Mouse (Mus musculus) lung, postnatal 0 days (tissue): ENCODE measurements around the gene 1810010H24Rik. TPM values are rescaled to one million over a fixed set of nuclear protein-coding genes. Genes with fewer than 3 reads are reported as not detected.
A peak's percentile ranks its signal among the peaks of the same experiment; 100 is the strongest.

ENCODE experiments used
- ATAC-seq: fragments of 200-750 bp; cut with Nextera tagmentation; 2 replicates; pipeline ENCODE4 v1.8.0; 2017; ENCODE audit warnings: moderate library complexity
- DNase-seq: peaks from one replicate; pipeline ENCODE4 v3.0.0-alpha.2; 2016; ENCODE audit warnings: low spot score
- H3K27ac ChIP-seq: fragments of 300-500 bp; sonication (generic); 2 replicates; pipeline ENCODE4 v1.5.1; 2014; ENCODE audit warnings: antibody characterized with exemption, mild to moderate bottlenecking, low read length, mixed read lengths
- H3K27me3 ChIP-seq: fragments of 300-500 bp; sonication (generic); replicated peaks from 2 replicates; pipeline ENCODE4 v1.6.1; 2014; ENCODE audit warnings: low read length, mixed read lengths; ENCODE audit not compliant: insufficient read depth
- H3K36me3 ChIP-seq: fragments of 300-500 bp; sonication (generic); 2 replicates; pipeline ENCODE4 v1.6.1; 2014; ENCODE audit warnings: low read length, mixed read lengths; ENCODE audit not compliant: insufficient read depth
- H3K4me1 ChIP-seq: fragments of 300-500 bp; sonication (generic); 2 replicates; pipeline ENCODE4 v1.6.1; 2014; ENCODE audit warnings: antibody characterized with exemption, low read depth, low read length, mixed read lengths; ENCODE audit not compliant: insufficient read depth
- H3K4me2 ChIP-seq: fragments of 300-500 bp; sonication (generic); replicated peaks from 2 replicates; pipeline ENCODE4 v1.6.1; 2014; ENCODE audit warnings: low read depth, mild to moderate bottlenecking, low read length, moderate library complexity, mixed read lengths
- H3K4me3 ChIP-seq: fragments of 300-500 bp; sonication (generic); 2 replicates; pipeline ENCODE4 v1.5.1; 2014; ENCODE audit warnings: low read depth, low read length
- H3K9ac ChIP-seq: fragments of 300-500 bp; sonication (generic); replicated peaks from 2 replicates; pipeline ENCODE4 v1.6.1; 2014; ENCODE audit warnings: low read depth, mild to moderate bottlenecking
- H3K9me3 ChIP-seq: fragments of 300-500 bp; sonication (generic); 2 replicates; pipeline ENCODE4 v1.6.1; 2016; ENCODE audit warnings: low read length, mixed read lengths
- CTCF ChIP-seq: IDR thresholded peaks from 2 replicates; pipeline ENCODE4 v1.5.1; 2016; ENCODE audit warnings: antibody characterized with exemption, mild to moderate bottlenecking
- EP300 ChIP-seq: IDR thresholded peaks from 2 replicates; pipeline ENCODE4 v1.6.1; 2016; ENCODE audit warnings: antibody characterized with exemption, mild to moderate bottlenecking, control low read depth
- WGBS: fragments of 180-500 bp; shearing (Covaris S2); extraction: QIAGEN DNeasy Blood & Tissue Kit; methylation state at CpG from one replicate; pipeline ENCODE4 v1.1.7; 2014; 5-methylcytosine and 5-hydroxymethylcytosine counted together
- polyA plus RNA-seq: library from polyadenylated mRNA; unstranded; fragments of >200 nt; fragmentation: Nextera tagmentation; extraction: Ambion mirVana; gene quantifications from 2 replicates; pipeline ENCODE4 v1.2.1, GENCODE M21; 2015

Gene 1810010H24Rik
- polyA plus RNA-seq, 1 experiment from 2014 or later, result 51.8 TPM

- 77% methylated on average over 10 of the region's 10 CpGs for WGBS
- H3K9ac ChIP-seq, result no peak overlapping the region
- DNase-seq (no peak), ATAC-seq (no peak)
- TF ChIP-seq CTCF (no peak), EP300 (no peak)
- H3K27me3 ChIP-seq, result no peaks in the 10 kb centered on the region
- H3K4me3 ChIP-seq, result no peak overlapping the region
- no peak overlapping the region for H3K4me2 ChIP-seq
- H3K4me1 ChIP-seq, result no peaks in the 10 kb centered on the region
- peaks cover 9% of the 10 kb centered on the region; the same call in 1 of the 2 replicates for H3K36me3 ChIP-seq
- H3K9me3 ChIP-seq, result no peaks in the 10 kb centered on the region
- no peak overlapping the region for H3K27ac ChIP-seq
Observed at GRCm38 (mm10) chr11:107034085-107034810, 8.8 kb downstream of the 1810010H24Rik start.

GRCm38 (mm10) chr11:107039417-107039816 lies 13.9 kb downstream of the 1810010H24Rik start:
- H3K4me2 ChIP-seq, result no peak overlapping the region
- ATAC-seq (no peak), DNase-seq (no peak)
- no peak overlapping the region for H3K9ac ChIP-seq
- H3K9me3 ChIP-seq, result no peaks in the 10 kb centered on the region
- no peaks in the 10 kb centered on the region for H3K27me3 ChIP-seq
- H3K27ac ChIP-seq, result no peak overlapping the region
- TF ChIP-seq EP300 (no peak), CTCF (no peak)
- H3K36me3 ChIP-seq, result peaks cover 32% of the 10 kb centered on the region
- 88% methylated on average over 5 of the region's 5 CpGs for WGBS
- no peaks in the 10 kb centered on the region for H3K4me1 ChIP-seq
- no peak overlapping the region for H3K4me3 ChIP-seq

- H3K9ac ChIP-seq, result no peak overlapping the region
Observed at GRCm38 (mm10) chr11:107041396-107041795, 15.9 kb downstream of the 1810010H24Rik start.

GRCm38 (mm10) chr11:107043361-107043760 lies 17.9 kb downstream of the 1810010H24Rik start:
- DNase-seq, result no peak
- H3K36me3 ChIP-seq, result peaks cover 32% of the 10 kb centered on the region
- H3K27me3 ChIP-seq, result no peaks in the 10 kb centered on the region
- no peak for ATAC-seq
- no peak overlapping the region for H3K9ac ChIP-seq
- no peak for TF ChIP-seq EP300
- TF ChIP-seq CTCF, result no peak
- no peak overlapping the region for H3K27ac ChIP-seq
- no peak overlapping the region for H3K4me2 ChIP-seq
- WGBS, result 83% methylated on average over 11 of the region's 11 CpGs
- no peaks in the 10 kb centered on the region for H3K4me1 ChIP-seq
- H3K9me3 ChIP-seq, result no peaks in the 10 kb centered on the region
- no peak overlapping the region for H3K4me3 ChIP-seq

More at GRCm38 (mm10) chr11:107041396-107041795, 15.9 kb downstream of the 1810010H24Rik start:
- ATAC-seq (no peak), DNase-seq (no peak)
- Histone ChIP-seq H3K9me3 (no peaks in the 10 kb centered on the region), H3K4me2 (no peak overlapping the region), H3K4me1 (no peaks in the 10 kb centered on the region), H3K27me3 (no peaks in the 10 kb centered on the region), H3K36me3 (peaks cover 32% of the 10 kb centered on the region), H3K27ac (no peak overlapping the region), H3K4me3 (no peak overlapping the region)
- whole genome bisulfite sequencing, result 85% methylated on average over 3 of the region's 3 CpGs
- TF ChIP-seq EP300 (no peak), CTCF (no peak)

GRCm38 (mm10) chr11:107044321-107044720 lies 18.8 kb downstream of the 1810010H24Rik start:
- H3K4me2 ChIP-seq, result no peak overlapping the region
- H3K27ac ChIP-seq, result no peak overlapping the region
- H3K4me3 ChIP-seq, result no peak overlapping the region
- H3K4me1 ChIP-seq, result no peaks in the 10 kb centered on the region
- ATAC-seq (peak; percentile 49), DNase-seq (peak; percentile 88)
- H3K36me3 ChIP-seq, result peaks cover 23% of the 10 kb centered on the region
- no peaks in the 10 kb centered on the region for H3K9me3 ChIP-seq
- H3K9ac ChIP-seq, result no peak overlapping the region
- H3K27me3 ChIP-seq, result no peaks in the 10 kb centered on the region
- 28% methylated on average over 5 of the region's 5 CpGs for WGBS
- TF ChIP-seq EP300, result no peak
- peak; percentile 88 for TF ChIP-seq CTCF

GRCm38 (mm10) chr11:107045546-107045945 lies 20.1 kb downstream of the 1810010H24Rik start:
- Histone ChIP-seq H3K4me1 (no peaks in the 10 kb centered on the region), H3K4me3 (no peak overlapping the region), H3K27me3 (no peaks in the 10 kb centered on the region), H3K9ac (no peak overlapping the region), H3K27ac (no peak overlapping the region), H3K36me3 (peaks cover 14% of the 10 kb centered on the region), H3K9me3 (no peaks in the 10 kb centered on the region), H3K4me2 (no peak overlapping the region)
- ATAC-seq, result no peak
- WGBS, result 92% methylated on average over 4 of the region's 4 CpGs
- DNase-seq, result no peak
- TF ChIP-seq CTCF (no peak), EP300 (no peak)
